Mouse (Mus musculus): ENCODE measurements around the gene Rasal2.
A peak's percentile ranks its signal among the peaks of the same experiment; 100 is the strongest.

The Rasal2 gene

DNA sequence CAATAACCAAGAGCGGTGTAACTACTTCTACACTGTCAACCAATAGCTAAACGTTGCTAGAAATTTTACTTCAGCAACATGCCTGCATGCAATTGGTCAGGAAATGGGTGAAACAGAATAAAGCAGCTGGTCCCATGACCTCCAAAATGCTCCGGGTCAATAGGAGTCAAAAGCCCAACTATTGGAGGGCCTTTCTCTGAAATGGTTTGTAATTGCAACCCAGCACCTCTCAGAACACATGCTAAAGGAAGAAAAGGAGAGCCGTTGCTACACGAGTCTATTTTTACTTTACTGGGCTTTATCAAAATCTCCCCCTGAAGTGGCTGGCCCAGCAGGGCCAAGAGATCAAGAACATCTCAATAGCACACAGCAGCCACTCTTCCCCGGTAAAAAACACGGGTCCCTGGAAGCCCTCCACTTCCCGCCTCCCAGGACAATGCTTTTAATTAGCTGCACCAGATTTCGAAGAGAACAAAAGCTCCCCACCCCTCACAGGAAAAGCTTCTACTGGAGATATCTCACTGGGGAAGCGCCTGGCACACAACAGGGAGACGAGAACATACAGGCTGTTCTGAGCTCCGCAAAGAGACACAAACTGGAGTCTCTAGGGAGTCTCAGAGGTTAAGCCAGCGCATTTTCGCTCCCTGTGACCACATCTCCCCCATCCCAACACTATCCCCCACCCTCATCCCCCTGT, 30.8 kb upstream of the Rasal2 start:
- peak; percentile 47 to 65 for DNase-seq (ENCODE audit: inconsistent age in 2 of 2, low spot score in 1 of 2)

DNA sequence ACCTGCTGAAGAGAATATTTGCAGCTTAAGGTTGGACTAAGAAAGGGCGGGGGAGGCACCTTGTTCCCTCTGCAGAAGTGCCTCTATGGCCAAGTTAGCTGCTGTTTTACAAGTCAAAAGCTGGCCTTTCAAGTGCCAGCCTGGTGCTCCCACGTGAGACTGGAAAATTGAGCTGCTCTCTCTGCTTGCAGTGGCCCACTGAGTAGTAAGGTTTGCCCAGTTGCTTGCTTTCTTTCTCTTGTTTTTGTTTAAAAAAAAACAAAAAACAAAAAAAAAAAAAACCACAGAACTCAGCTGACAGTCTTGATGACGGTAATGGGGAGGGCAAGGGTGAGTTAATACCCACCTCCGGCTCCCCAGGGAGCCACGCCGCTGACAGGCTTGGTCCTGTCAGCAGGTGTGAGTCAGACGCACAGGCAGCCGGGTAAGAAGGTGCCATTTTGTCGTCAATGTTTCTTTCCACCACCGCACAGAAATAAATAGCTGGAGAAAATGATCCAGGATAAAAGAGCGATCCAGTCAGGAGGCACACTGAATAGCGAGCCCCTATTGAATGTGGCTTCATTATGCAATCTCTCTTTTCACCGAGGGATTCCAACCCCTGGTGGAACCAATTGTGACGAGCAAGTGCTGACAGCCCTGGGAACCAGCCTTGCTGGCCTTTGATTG, 27.7 kb upstream of the Rasal2 start:
- DNase-seq (ENCODE audit: inconsistent age in 2 of 2, low spot score in 1 of 2): peak in 1 of 2 experiments; percentile 62

DNA sequence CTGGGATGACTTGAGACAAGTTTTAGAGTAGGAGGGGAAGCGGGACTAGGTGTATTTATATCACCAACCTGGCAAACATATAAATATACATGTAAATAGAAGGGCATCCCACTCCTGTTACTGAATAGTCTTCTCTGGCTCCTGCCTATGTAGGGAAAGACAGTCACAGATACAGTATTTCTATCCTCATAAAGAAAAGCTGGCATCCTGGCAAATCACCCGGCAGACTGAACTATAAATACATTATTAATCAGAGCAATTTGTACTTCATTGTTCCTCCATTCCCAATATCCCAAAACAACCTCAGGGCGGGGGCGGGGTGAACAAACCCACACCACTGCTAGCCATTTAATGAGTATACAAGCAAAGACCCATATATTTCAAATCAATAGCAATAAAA, 26.7 kb upstream of the Rasal2 start:
- DNase-seq (ENCODE audit: inconsistent age in 2 of 2, low spot score in 1 of 2): no peak

DNA sequence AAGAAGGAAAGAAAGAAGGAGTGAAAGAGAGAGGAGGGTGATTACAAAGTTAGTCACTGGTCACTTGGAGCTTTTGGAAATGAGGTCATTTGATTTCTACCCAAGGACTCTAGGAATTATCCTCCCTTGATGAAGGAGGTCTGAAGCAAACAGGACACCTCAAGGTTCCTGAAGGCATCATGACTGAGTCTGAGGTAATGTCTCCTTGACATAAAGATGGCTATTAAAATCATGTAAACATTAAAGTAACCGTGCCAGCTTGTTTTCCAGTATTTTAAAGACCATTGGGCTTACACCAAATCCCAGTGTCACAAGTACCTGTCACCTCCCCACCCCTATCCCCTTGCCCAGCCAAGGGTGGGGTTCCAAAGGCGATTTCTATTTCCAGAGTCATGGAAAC, 25.9 kb upstream of the Rasal2 start:
- DNase-seq (ENCODE audit: inconsistent age in 2 of 2, low spot score in 1 of 2): peak in 1 of 2 experiments; percentile 65

DNA sequence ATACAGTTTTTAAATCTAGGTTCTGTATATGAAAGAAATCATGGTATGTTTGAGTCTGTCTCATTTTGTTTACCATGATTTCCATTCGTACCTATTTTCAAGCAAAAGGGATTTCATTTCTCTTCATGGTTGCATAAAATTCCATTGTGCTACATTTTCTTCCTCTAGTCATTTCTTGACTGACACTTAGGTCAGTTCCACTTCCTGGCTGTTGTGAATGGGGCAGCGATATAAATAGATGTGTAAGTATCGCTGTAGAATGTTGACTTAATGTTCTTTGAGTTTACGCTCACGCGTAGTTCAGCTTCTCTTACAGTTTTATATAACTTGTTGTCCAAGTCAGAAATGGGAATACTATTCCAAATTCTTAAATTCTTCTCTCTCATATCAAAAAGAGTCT, 23.5 kb upstream of the Rasal2 start:
- DNase-seq (ENCODE audit: inconsistent age in 2 of 2, low spot score in 1 of 2): no peak

DNA sequence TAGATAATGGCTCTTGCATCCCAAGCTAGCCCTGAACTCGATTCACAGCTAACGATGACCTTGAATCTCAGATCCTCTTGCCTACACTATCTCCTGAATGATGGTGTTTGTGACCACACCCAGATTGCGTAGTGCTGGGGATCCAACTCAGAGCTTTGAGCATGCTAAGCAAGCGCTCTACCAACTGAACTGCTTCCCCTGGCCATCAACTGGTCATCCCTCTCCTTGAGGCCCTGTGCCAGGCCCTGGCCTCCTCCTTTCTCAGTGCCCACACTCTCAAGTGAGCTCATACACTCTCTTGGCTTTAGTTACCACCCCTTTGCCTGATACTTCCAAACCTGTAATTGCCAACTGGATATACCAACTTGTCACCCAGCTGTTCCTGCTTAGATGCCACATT, 22.0 kb upstream of the Rasal2 start:
- peak in 1 of 2 experiments; percentile 51 for DNase-seq (ENCODE audit: inconsistent age in 2 of 2, low spot score in 1 of 2)

DNA sequence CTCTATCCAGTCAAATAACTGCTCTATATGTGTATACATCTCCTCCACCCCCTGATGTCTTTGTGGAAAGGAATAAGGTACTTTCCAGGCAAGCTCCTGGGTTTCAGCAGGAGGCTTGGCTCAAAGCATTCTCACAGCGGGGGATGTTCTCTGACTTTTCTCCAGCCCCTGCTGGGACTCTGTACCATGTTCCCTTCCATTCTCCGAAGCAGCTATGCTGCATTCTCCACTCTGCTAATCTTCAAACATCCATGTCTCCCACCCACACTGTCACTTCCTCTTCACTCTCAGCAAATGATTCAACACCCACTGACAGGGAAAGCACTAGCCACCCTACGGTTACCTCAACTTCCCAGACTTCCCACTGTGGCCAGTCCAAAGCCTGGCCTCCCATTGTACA, 20.9 kb upstream of the Rasal2 start:
- no peak for DNase-seq (ENCODE audit: inconsistent age in 2 of 2, low spot score in 1 of 2)

DNA sequence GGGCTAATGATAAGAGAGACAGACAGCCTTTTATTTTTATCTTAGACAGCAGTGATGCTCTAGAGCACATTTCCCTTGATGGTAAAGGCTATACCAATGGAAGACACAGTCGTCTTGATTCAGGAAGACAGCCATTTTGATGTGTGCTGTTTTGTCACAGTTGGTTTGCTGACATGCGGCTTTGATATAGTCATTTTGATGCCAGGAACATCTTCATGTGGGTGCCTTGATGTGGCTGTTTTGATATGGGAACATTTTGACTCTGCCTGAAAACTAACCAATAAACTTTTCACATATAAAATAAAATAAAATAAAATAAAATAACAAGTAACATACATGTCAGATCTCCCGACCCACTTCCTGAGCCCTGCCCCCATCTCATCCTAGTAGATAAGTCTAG, 16.0 kb upstream of the Rasal2 start:
- no peak for DNase-seq (ENCODE audit: inconsistent age in 2 of 2, low spot score in 1 of 2)

DNA sequence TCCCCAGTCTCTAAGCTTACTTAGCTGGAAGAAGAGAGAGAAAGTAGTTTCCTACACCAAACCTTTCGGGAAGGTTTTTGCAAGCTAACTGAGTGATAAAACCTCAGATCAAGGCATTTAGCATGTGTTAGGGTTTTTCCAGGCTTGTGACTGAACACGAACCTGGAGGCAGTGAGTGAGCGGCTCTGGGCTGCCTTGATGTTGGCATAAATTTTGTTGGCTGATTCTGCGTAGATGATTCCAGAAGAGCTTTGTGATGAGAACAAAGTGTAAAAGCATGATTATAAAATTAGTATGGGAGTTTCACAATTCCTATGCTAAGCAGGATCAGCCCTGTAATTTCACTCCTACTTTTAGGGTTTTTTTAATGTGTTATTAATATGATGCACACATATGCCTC, 15.2 kb upstream of the Rasal2 start:
- no peak for DNase-seq (ENCODE audit: inconsistent age in 2 of 2, low spot score in 1 of 2)

DNA sequence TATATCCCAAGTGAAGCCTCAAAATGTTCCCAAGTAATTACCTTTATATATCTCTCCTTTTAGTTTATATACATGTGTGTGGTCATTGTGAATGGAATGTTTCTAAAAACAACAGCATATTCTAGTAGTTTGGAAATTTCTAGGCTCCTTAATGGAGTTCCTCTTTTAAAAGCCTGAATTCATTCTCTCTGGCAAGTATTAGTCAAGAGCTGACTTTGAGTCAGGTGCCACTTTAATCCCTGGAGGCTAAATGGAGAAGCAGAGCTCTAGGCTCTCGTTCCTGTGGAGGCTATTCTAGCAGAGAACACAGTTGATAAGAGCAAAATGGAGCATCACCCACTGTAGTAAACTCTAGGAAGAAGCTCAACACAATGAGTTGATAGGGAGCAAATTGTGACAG, 14.5 kb upstream of the Rasal2 start:
- DNase-seq (ENCODE audit: inconsistent age in 2 of 2, low spot score in 1 of 2): no peak

DNA sequence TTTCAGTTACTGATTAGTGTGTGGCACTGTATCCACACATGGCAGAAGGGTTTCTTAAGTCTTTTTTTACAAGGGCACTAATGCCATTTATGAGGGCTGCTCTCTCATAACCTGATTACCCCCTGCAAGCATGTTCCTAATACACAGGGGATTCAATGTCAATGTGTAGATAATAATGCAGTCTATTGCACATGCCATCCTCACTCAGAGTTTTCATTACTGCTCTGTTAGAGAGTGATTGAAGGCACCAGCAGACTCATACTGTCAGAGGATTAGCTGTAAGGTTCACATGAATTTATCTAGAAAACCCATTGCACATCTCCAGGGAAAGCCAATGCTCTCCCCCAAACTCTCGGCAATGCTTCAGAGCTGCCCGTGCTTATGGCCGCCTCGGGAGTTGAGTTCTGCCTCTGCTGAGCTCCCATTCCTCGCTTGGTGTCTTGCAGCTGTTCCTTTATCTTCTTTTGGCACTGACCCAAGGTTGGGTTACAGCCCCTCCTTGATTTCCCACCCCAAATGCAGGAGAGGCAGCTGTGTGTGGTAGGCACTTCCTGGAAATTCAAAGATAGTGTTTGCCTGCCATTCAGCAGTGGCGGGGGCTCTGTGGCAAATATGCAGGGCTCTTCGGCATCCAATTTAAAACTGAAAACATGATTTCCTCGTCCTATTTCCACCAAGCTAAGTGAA, 13.5 kb upstream of the Rasal2 start:
- no peak for DNase-seq (ENCODE audit: inconsistent age in 2 of 2, low spot score in 1 of 2)

DNA sequence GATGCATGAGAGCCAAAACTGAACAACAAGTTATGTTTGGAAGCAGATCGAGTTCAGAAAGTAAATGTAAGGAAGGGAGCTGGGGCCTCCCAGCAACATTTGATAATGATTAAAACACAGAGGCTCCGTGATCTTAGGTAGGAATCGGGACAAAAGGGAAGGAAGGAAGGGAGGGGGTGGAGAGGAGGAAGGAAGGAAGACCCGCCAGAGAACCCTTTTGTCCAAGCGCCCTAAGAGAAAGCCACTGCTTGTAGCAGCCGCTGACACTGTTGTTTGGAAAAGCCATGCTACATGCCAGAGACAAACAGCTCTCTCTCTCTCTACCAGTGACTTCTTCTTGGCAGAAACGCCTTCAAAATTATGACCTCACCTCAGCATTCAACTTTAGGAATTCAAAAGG, 5.5 kb upstream of the Rasal2 start:
- peak; percentile 14 to 42 for DNase-seq (ENCODE audit: inconsistent age in 2 of 2, low spot score in 1 of 2)

DNA sequence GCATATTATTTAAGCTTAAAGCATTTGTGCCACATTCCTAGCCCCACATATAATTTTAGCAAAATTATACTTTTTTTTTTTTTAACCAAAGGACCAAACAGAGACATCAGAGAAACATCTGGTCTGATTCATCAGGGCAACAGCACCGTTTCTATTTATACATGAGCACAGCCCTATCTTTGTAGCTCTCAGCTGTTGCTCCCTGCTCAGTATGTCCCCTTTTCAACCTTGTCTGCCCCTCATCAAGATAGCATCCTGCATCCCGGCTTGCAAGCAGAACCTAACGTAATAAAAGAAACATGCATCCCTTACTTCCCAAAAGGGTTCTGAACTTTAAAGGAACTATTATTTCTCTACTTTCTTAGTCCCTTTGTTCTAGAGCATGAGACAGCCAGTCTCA, 5.0 kb upstream of the Rasal2 start:
- no peak for DNase-seq (ENCODE audit: inconsistent age in 2 of 2, low spot score in 1 of 2)

DNA sequence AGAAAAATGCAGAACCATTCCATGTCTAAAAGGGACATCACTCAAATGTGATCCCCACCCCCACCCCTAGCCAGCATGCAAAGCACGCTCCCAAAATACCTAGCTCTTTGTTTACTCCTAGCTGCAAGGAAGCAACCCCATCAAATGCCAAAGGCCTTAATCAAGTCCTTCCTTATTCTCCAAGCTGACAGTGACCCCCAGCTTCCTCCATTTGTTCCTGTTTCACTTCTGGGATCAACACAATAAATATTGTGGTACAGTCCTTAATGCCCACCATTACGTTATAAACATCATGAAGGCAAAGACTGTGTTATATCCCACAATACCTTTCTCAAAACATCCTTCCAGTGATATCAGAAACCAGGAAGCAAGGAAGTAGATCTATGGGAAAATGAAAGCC, 4.2 kb upstream of the Rasal2 start:
- no peak for DNase-seq (ENCODE audit: inconsistent age in 2 of 2, low spot score in 1 of 2)

DNA sequence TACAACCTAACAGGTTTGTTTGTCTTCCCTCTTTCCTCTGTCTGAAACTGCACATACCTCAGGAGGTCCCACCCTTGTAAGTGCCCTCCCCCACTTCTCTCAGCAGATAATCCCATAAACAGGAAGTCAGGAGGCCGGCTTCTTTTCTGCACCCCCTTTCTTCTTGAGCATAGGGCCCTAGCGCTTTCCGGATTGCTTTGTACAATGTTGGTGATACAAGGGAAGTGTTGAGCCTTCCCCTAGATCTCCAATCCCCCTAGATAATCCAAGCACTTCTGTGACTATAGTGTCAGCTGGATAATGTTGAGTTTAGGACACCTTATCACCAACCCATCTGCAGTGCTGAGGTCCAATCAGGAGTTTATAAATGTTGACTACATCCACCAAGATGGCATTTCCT, 3.4 kb upstream of the Rasal2 start:
- no peak for DNase-seq (ENCODE audit: inconsistent age in 2 of 2, low spot score in 1 of 2)

DNA sequence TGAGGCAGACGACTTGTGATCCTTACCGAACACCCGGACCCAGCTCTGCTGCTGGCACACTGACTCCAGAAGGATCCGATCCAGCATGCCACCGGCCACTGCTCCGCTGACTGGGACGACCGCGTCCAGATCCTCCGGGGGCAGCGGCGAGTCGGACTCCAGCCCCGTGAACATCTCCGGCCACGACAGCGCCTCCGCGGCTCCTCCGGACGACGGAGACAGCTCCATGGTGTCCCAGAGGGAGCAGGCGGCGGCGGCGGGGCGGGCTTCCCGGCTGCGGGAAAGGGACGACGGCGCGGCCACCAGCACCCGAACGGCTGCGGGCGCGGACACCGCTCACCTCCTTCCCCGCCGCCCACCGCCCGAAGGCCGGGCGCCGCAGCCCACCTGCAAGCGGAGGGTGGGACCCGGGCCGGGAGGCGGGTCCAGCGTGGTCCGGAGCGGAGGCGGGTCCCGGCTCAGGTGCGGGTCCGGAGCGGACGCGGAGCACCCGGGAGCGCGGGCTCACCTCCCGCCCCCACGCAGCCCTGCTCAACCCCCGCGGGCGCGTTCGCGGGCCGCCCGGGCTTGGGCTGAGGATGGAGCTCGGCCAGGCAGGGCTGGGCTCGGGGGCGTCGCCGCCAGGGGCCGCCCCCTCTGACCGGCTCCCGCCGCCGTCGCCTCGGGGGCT, 549 bp downstream of the Rasal2 start:
- DNase-seq (ENCODE audit: inconsistent age in 2 of 2, low spot score in 1 of 2): peak; percentile 84 to 93

DNA sequence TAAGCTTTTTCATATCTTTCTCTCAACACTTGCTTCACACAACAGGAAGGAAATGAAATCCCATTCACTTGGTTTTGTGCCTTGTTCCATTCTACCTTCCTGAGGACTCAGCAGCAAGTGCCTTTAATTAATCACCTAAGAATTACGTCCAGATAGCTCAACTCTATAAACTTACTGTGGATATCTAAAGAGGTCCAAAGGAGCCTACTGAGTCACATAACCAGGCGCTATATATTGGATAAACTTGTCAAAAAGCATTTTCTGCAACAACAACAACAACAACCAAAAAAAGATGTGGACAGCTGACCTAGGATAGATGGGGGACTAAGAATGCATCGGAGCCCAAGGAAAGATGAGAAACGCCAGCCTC, 1.1 kb downstream of the Rasal2 start:
- no peak for DNase-seq (ENCODE audit: inconsistent age in 2 of 2, low spot score in 1 of 2)

DNA sequence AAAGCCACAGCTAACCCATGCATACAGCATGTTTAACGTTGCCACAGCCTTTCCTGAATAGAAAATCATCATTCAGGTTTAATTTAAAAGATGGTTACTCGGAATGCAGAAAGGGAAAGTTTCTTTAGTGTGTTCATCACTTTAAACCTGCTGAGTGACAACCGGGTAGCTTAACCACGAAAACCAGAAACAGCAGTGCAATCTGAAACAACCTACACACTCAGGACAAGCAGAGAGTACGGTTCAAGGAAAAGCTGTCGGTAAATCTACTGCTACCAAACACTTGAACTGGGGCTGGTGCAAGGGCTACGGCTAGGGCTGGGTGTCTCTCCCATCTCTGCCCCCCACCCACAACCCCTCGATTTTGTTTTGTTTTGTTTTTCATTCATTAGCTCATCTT, 1.5 kb downstream of the Rasal2 start:
- DNase-seq (ENCODE audit: inconsistent age in 2 of 2, low spot score in 1 of 2): peak; percentile 8 to 58

DNA sequence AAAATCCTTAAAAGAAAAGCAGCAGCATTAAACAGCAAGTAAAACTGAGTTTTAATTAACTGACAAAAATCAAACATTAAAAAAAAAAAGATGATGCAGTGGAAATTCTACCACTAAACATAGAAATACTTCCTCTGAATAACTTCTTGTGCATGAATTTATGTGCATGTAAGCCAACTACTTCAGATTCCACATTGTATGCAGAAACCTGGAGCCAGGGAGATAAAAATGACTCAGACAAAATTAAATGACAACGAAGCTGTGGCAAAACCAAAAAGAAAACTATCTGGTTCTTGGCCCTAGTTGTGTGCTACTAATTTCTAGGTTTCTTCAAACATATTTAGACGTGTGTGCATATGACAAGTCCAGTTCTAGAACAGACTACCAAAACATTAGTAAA, 2.7 kb downstream of the Rasal2 start:
- no peak for DNase-seq (ENCODE audit: inconsistent age in 2 of 2, low spot score in 1 of 2)

DNA sequence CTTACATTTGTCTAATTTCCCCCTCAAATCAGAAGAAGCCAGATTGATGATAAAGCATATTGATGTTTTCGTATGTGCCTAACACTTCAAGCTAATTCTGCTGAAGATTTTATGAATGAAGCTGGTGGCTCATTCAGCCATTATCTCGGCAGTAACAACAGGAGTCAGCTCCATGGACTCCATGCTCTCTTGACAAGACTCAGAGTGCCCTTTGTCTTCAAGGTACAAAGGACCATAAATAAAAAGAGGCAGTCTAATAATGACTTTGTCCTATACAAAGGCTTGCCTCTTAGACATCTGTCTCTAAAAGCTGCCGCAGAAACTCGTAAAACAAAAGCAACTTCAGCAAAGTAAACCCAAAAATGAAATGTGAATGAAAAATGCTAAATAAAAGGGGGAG, 24.4 kb downstream of the Rasal2 start:
- no peak for DNase-seq (ENCODE audit: inconsistent age in 2 of 2, low spot score in 1 of 2)

DNA sequence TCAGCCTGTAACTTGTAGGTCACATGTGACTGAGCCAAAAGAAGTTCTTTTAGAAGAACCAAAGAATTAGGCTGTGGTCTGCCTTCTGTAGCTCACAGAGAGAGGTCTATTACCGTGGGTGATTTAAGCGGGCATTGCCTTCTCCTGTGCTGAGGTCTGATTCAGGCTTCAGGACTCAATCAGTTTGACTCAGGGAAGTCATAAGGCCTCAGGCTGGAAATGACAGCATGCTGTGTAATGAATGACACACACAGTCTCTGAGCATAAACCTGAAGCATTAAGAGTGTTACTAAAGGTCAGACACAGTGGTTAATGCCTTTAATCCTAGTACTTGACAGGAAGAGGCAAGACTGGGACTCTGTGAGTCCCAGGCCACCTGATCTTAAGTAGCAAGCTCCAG, 31.7 kb downstream of the Rasal2 start:
- peak; percentile 37 to 70 for DNase-seq (ENCODE audit: inconsistent age in 2 of 2, low spot score in 1 of 2)

DNA sequence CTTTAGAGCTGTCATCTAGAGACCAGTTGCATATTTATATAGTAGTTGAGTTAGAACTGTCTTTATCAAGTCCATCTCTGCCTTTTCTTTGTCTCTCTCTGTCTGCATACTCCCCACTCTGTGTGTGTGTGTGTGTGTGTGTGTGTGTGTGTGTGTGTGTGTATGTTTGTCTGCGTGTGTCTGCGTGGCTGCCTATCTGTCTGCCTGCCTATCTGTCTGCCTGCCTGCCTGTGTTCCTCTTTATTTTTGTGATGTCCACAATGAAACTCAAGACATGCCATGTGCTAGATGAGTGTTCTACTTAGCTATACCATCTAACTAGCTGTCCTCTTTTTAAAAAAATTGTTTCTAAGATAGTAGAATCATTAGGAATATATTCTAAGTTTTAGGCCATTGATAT, 42.0 kb downstream of the Rasal2 start:
- DNase-seq (ENCODE audit: inconsistent age in 2 of 2, low spot score in 1 of 2): no peak
